Mouse (Mus musculus): ENCODE data around the gene Cenpl. TPM values are rescaled to one million over a fixed set of nuclear protein-coding genes. Genes with fewer than 3 reads are reported as not detected.

Cenpl gene
- polyA plus RNA-seq, 1 experiment from 2014 or later = 34.7 TPM

- H3K4me1 ChIP-seq (replicated peaks; ENCODE audit: control insufficient read depth, insufficient read depth, low read length) = 0 out of 2 replicates have a peak, but pooled peaks cover 2% of the 10 kb centered on the region
- peak; percentile 74 for DNase-seq (ENCODE audit: low spot score)
- H3K4me2 ChIP-seq = no peak overlapping the region
- no peak overlapping the region for H3K9ac ChIP-seq (ENCODE audit: low read depth, low read length)
- no peaks in the 10 kb centered on the region for H3K27me3 ChIP-seq (replicated peaks; ENCODE audit: control insufficient read depth, insufficient read depth, low read length)
- 8% methylated on average over 3 of the region's 3 CpGs for WGBS
- H3K9me3 ChIP-seq (ENCODE audit: control insufficient read depth, low read length) = no peaks in the 10 kb centered on the region
- H3K4me3 ChIP-seq (ENCODE audit: low read depth, low read length) = no peak overlapping the region
- peak; percentile 69 for ATAC-seq (replicated peaks; ENCODE audit: low FRiP score)
- peak overlapping the region; percentile 99 for H3K27ac ChIP-seq (ENCODE audit: low read depth, low read length)
- peaks cover 32% of the 10 kb centered on the region for H3K36me3 ChIP-seq (ENCODE audit: control insufficient read depth, insufficient read depth, low read length)
Measured at GRCm38 (mm10) chr1:161039741-161040425, 30.6 kb upstream of the Cenpl start.

- H3K4me2 ChIP-seq = no peak overlapping the region
- H3K27ac ChIP-seq (ENCODE audit: low read depth, low read length) = peak overlapping the region; percentile 19; the same call in 1 of the 2 replicates
- 0 out of 2 replicates have a peak, but pooled peaks cover 2% of the 10 kb centered on the region for H3K4me1 ChIP-seq (replicated peaks; ENCODE audit: control insufficient read depth, insufficient read depth, low read length)
- H3K27me3 ChIP-seq (replicated peaks; ENCODE audit: control insufficient read depth, insufficient read depth, low read length) = no peaks in the 10 kb centered on the region
- WGBS = 75% methylated on average over 1 of the region's 1 CpGs
- no peak for DNase-seq (ENCODE audit: low spot score)
- peak; percentile 2; the same call in 1 of the 2 replicates for ATAC-seq (replicated peaks; ENCODE audit: low FRiP score)
- H3K36me3 ChIP-seq (ENCODE audit: control insufficient read depth, insufficient read depth, low read length) = peaks cover 32% of the 10 kb centered on the region
- H3K9ac ChIP-seq (ENCODE audit: low read depth, low read length) = no peak overlapping the region
- no peaks in the 10 kb centered on the region for H3K9me3 ChIP-seq (ENCODE audit: control insufficient read depth, low read length)
- H3K4me3 ChIP-seq (ENCODE audit: low read depth, low read length) = no peak overlapping the region
Measured at GRCm38 (mm10) chr1:161040426-161040770, 30.1 kb upstream of the Cenpl start.

- no peak for ATAC-seq (replicated peaks; ENCODE audit: low FRiP score)
- Histone ChIP-seq H3K4me3 (ENCODE audit: low read depth, low read length) (no peak overlapping the region), H3K27me3 (replicated peaks; ENCODE audit: control insufficient read depth, insufficient read depth, low read length) (no peaks in the 10 kb centered on the region), H3K36me3 (ENCODE audit: control insufficient read depth, insufficient read depth, low read length) (peaks cover 28% of the 10 kb centered on the region), H3K9ac (ENCODE audit: low read depth, low read length) (no peak overlapping the region), H3K9me3 (ENCODE audit: control insufficient read depth, low read length) (no peaks in the 10 kb centered on the region), H3K27ac (ENCODE audit: low read depth, low read length) (peak overlapping the region; percentile 19; the same call in 1 of the 2 replicates), H3K4me2 (no peak overlapping the region), H3K4me1 (replicated peaks; ENCODE audit: control insufficient read depth, insufficient read depth, low read length) (0 out of 2 replicates have a peak, but pooled peaks cover 2% of the 10 kb centered on the region)
- DNase-seq (ENCODE audit: low spot score) = peak; percentile 39
Measured at GRCm38 (mm10) chr1:161040855-161041254, 29.7 kb upstream of the Cenpl start.

GRCm38 (mm10) chr1:161041261-161042020 is 29.1 kb upstream of the Cenpl start:
- 93% methylated on average over 7 of the region's 7 CpGs for WGBS
- no peak overlapping the region for H3K27ac ChIP-seq (ENCODE audit: low read depth, low read length)
- H3K4me2 ChIP-seq = no peak overlapping the region
- H3K36me3 ChIP-seq (ENCODE audit: control insufficient read depth, insufficient read depth, low read length) = peaks cover 27% of the 10 kb centered on the region
- no peak for DNase-seq (ENCODE audit: low spot score)
- 0 out of 2 replicates have a peak, but pooled peaks cover 2% of the 10 kb centered on the region for H3K4me1 ChIP-seq (replicated peaks; ENCODE audit: control insufficient read depth, insufficient read depth, low read length)
- H3K4me3 ChIP-seq (ENCODE audit: low read depth, low read length) = no peak overlapping the region
- no peaks in the 10 kb centered on the region for H3K9me3 ChIP-seq (ENCODE audit: control insufficient read depth, low read length)
- H3K27me3 ChIP-seq (replicated peaks; ENCODE audit: control insufficient read depth, insufficient read depth, low read length) = no peaks in the 10 kb centered on the region
- no peak for ATAC-seq (replicated peaks; ENCODE audit: low FRiP score)
- no peak overlapping the region for H3K9ac ChIP-seq (ENCODE audit: low read depth, low read length)

- Histone ChIP-seq H3K9me3 (ENCODE audit: control insufficient read depth, low read length) (no peaks in the 10 kb centered on the region), H3K27me3 (replicated peaks; ENCODE audit: control insufficient read depth, insufficient read depth, low read length) (no peaks in the 10 kb centered on the region), H3K36me3 (ENCODE audit: control insufficient read depth, insufficient read depth, low read length) (peaks cover 18% of the 10 kb centered on the region), H3K4me2 (no peak overlapping the region), H3K9ac (ENCODE audit: low read depth, low read length) (no peak overlapping the region), H3K4me3 (ENCODE audit: low read depth, low read length) (no peak overlapping the region), H3K27ac (ENCODE audit: low read depth, low read length) (no peak overlapping the region), H3K4me1 (replicated peaks; ENCODE audit: control insufficient read depth, insufficient read depth, low read length) (no peaks in the 10 kb centered on the region)
- 83% methylated on average over 3 of the region's 3 CpGs for WGBS
- ATAC-seq (replicated peaks; ENCODE audit: low FRiP score) (no peak), DNase-seq (ENCODE audit: low spot score) (no peak)
Measured at GRCm38 (mm10) chr1:161046972-161047371, 23.5 kb upstream of the Cenpl start.

- WGBS = 95% methylated on average over 1 of the region's 1 CpGs
- Histone ChIP-seq H3K9ac (ENCODE audit: low read depth, low read length) (no peak overlapping the region), H3K4me1 (replicated peaks; ENCODE audit: control insufficient read depth, insufficient read depth, low read length) (no peaks in the 10 kb centered on the region), H3K4me2 (no peak overlapping the region), H3K9me3 (ENCODE audit: control insufficient read depth, low read length) (no peaks in the 10 kb centered on the region), H3K36me3 (ENCODE audit: control insufficient read depth, insufficient read depth, low read length) (peaks cover 10% of the 10 kb centered on the region), H3K27me3 (replicated peaks; ENCODE audit: control insufficient read depth, insufficient read depth, low read length) (no peaks in the 10 kb centered on the region), H3K4me3 (ENCODE audit: low read depth, low read length) (no peak overlapping the region), H3K27ac (ENCODE audit: low read depth, low read length) (no peak overlapping the region)
- DNase-seq (ENCODE audit: low spot score) = no peak
- ATAC-seq (replicated peaks; ENCODE audit: low FRiP score) = no peak
Measured at GRCm38 (mm10) chr1:161057164-161057563, 13.3 kb upstream of the Cenpl start.

- Histone ChIP-seq H3K27me3 (replicated peaks; ENCODE audit: control insufficient read depth, insufficient read depth, low read length) (no peaks in the 10 kb centered on the region), H3K9ac (ENCODE audit: low read depth, low read length) (no peak overlapping the region), H3K4me3 (ENCODE audit: low read depth, low read length) (no peak overlapping the region), H3K36me3 (ENCODE audit: control insufficient read depth, insufficient read depth, low read length) (no peaks in the 10 kb centered on the region), H3K4me2 (no peak overlapping the region), H3K4me1 (replicated peaks; ENCODE audit: control insufficient read depth, insufficient read depth, low read length) (no peaks in the 10 kb centered on the region), H3K9me3 (ENCODE audit: control insufficient read depth, low read length) (no peaks in the 10 kb centered on the region), H3K27ac (ENCODE audit: low read depth, low read length) (no peak overlapping the region)
- WGBS = 80% methylated on average over 1 of the region's 1 CpGs
- ATAC-seq (replicated peaks; ENCODE audit: low FRiP score) (no peak), DNase-seq (ENCODE audit: low spot score) (no peak)
Measured at GRCm38 (mm10) chr1:161063351-161063750, 7.2 kb upstream of the Cenpl start.

GRCm38 (mm10) chr1:161071272-161071620 is 733 bp downstream of the Cenpl start:
- DNase-seq (ENCODE audit: low spot score) = no peak
- Histone ChIP-seq H3K36me3 (ENCODE audit: control insufficient read depth, insufficient read depth, low read length) (peaks cover 2% of the 10 kb centered on the region; the same call in 1 of the 2 replicates), H3K9me3 (ENCODE audit: control insufficient read depth, low read length) (no peaks in the 10 kb centered on the region), H3K4me2 (peak overlapping the region; percentile 76), H3K4me1 (replicated peaks; ENCODE audit: control insufficient read depth, insufficient read depth, low read length) (peaks cover 17% of the 10 kb centered on the region; the same call in 1 of the 2 replicates), H3K27ac (ENCODE audit: low read depth, low read length) (peak overlapping the region; percentile 77; the same call in 1 of the 2 replicates), H3K9ac (ENCODE audit: low read depth, low read length) (peak overlapping the region; percentile 91), H3K27me3 (replicated peaks; ENCODE audit: control insufficient read depth, insufficient read depth, low read length) (no peaks in the 10 kb centered on the region), H3K4me3 (ENCODE audit: low read depth, low read length) (peak overlapping the region; percentile 87)
- WGBS = under 1% methylated on average over 12 of the region's 12 CpGs
- no peak for ATAC-seq (replicated peaks; ENCODE audit: low FRiP score)
